Mouse (Mus musculus): Measurements from ENCODE around the gene Cgas. TPM values are rescaled to one million over a fixed set of nuclear protein-coding genes. Genes with fewer than 3 reads are reported as not detected.

The Cgas gene
- total RNA-seq, 2 experiments from 2014 or later = 0.29 to 0.31 TPM

DNA sequence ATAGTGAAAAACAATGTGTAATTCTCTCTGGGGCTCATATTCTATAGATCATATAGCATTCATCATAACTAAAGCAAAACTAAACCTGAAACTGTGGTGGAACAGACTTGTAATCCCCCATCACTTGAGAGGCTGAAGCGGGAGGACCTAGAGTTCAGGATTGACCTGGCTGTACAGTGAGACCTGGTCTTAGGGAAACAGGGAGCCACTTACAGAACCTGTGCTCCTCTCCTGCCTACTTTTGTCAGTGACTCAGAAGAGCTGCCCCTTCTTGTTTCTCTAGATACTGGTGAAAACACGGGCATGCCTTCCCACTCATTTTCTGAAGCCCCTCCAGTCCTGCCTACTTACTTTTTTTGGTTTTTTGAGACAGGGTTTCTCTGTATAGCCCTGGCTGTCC, 31.2 kb upstream of the Cgas start:
- DNase-seq = no peak
- intact Hi-C loops (cut with DNase I; ENCODE audit: low total_unique reads) = loop anchor here (10.0 kb wide), 1 partner anchor 51 kb away; no protein-coding TSS in a partner anchor

DNA sequence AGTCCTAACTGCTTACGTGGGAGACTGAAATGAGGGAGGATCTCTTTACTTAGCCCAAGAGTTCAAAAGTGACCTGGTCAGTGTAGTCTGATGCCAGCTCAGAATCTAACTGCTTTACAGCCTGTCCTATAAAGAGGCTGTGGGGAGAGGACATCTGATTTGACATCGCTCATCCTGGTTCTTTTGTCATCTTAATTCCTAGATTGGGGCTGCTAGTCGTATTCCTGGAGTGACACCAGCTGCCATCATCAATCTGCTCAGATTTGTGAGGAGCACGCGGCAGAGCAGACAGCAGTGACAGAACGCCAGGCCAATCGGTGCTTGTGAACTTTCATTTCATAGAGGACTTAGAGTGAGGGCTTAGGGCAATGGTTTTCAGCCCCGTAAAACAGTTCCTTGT, 30.6 kb upstream of the Cgas start:
- DNase-seq = no peak
- intact Hi-C loops (cut with DNase I; ENCODE audit: low total_unique reads) = loop anchor here (10.0 kb wide), 1 partner anchor 51 kb away; no protein-coding TSS in a partner anchor

DNA sequence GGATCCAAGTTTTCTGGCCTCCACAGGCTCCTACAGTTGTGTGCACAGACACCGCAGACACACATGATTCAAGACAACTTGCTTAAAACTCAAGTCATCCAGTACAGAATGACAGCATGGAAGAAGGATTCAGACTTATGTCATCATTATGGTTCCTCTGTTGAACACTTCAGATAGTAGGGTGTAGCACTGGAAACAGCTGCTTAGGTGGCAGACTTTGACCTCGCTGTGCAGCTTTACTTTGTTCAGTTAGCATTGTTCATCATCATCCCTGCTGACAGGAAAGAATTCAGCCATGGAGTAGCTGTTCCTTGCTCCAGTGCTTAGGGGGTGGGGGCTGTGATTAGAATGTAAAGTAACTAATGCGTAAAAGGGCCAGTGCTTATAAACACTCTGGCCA, 22.7 kb upstream of the Cgas start:
- intact Hi-C loops (cut with DNase I; ENCODE audit: low total_unique reads) = no loop called here
- DNase-seq = no peak

DNA sequence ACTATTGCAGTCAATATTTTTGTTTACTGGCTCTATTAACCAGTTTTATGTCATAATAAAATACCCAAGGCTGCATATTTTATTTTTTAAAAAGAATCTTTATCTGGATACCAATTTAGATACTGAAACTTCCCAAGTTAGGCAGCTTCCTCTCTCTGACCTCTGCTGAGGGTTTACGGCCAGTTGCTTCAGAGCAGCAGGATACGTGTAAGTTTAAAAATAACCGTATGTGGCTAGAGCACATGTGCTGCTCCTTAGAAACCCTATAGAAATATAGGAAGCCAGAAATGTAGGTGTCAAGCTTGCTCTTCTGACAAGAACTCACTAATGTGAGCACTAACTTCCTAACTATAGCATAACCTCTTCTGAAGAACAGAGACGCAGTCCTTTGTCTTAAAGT, 20.3 kb upstream of the Cgas start:
- intact Hi-C loops (cut with DNase I; ENCODE audit: low total_unique reads) = no loop called here
- no peak for DNase-seq

DNA sequence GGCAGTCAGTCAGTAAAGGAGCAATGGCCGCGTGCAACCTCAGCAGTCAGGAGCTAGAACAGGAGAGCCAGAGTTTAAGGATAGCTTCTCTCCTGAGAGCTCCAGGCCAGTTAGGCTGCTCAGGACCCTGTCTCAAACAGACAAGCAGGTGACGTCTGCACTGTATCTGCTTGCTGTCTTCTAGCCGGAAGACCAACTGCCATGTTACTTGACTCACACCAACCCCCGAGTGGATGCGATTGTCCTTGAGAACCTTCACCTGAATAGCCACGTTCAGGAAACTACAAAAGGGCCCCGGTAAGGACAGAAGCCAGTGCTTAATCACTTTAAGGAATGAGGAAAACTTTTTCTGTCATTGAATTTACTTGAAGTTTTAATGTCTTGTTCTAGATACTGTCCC, 14.0 kb upstream of the Cgas start:
- intact Hi-C loops (cut with DNase I; ENCODE audit: low total_unique reads) = no loop called here
- DNase-seq = no peak

DNA sequence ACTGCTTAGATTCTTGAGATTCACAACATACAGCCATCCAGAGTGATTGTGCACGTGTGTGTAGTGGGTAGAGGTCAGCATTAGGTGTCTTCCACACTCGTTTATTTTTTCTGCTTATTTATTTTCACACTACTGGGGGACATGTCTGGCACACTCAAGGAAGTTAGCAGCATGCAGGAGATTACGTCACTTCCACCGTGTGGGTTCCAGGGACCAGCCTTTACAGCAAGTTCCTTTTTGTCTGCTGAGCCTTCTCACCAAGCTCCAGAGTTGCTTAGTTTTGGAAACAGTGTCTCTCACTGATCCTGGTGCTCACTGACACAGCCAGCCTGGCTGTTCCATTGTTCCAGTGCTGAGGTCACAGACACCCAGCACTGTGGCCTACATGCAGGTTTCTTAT, 8.3 kb upstream of the Cgas start:
- no peak for DNase-seq
- intact Hi-C loops (cut with DNase I; ENCODE audit: low total_unique reads) = no loop called here

DNA sequence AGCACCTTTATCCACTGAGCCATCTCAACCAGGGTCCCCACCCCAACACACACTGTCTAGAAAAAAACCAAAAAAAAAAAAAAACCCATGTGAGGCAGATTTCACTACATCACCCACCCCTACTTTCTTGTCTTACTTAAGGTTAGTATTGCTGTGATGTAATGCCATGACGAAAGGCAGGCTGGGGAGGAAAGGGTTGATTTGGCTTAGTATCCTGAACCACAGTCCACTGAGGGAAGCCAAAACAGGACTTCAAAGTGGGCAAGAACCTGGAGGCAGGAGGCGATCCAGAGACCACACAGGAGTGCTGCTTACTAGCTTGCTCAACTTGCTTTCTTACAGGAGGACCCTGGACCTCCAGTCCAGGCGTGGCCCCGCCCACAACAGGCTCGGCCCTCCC, 7.4 kb upstream of the Cgas start:
- intact Hi-C loops (cut with DNase I; ENCODE audit: low total_unique reads) = no loop called here
- no peak for DNase-seq

DNA sequence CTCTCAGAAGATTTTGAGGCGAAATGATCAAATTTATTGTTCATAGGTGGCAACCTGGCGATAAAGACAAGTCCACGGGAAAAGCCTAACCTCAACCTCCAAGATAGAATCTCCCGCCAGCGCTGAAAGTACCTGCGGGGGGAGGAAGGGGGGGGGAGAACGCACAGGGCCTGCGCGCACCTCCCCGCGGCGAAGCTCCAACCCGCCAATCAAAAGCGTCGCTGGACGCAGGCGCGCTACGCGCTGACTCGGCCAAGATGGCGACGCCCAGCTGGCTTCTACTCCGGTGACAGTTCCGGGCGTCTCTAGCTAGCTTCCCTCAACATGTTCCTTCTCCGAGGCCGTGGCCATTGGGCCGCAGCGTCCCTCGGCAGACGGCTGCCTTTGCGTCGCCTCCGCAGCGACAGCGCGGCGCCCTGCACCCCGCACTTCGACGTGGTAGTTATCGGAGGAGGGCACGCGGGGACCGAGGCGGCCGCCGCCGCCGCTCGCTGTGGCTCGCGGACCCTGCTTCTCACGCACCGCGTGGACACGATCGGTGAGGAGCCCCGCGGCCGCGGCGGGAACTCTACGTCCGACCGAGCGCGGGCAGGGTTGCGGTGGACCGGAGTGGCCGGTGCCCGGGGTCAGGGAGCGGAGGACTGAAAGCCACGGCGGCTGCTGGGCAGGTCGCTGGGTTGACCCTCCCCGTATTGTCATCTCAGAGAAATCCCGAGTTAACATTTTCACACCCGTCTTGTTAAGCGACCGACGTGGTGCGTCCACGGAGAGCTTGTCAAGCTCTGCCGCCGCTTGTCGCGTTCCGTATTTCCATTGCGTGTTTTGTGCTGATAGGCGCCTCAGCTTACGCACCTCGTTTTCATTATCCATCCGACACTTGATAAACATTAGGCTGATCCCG, 5.2 kb upstream of the Cgas start, which contains the start of the genes Mto1 and Gm17324:
Gene Mto1 (plus strand): TSS at position 236 of the 901 bp plus-strand sequence.
Gene Gm17324 (minus strand): TSS at position 814 of the 901 bp plus-strand sequence.
- DNase-seq = peak; percentile 88
- intact Hi-C loops (cut with DNase I; ENCODE audit: low total_unique reads) = no loop called here

DNA sequence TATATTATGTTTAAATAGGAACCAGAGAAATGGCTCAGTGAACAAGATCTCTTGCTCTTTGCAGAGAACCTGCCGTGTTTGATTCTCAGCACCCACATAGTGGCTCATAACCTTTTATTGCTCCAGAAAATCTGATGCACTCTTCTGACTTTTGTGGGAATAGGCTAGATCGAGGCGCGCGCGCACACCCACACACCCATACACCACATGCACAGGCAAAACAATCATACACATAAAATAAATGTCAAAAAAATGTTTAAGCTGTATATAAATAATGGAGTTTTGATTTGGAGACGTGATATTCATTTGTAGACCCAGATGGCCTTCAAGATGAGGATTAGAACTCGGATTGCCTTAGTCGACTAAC, 4.6 kb upstream of the Cgas start:
- no peak for DNase-seq
- intact Hi-C loops (cut with DNase I; ENCODE audit: low total_unique reads) = no loop called here

DNA sequence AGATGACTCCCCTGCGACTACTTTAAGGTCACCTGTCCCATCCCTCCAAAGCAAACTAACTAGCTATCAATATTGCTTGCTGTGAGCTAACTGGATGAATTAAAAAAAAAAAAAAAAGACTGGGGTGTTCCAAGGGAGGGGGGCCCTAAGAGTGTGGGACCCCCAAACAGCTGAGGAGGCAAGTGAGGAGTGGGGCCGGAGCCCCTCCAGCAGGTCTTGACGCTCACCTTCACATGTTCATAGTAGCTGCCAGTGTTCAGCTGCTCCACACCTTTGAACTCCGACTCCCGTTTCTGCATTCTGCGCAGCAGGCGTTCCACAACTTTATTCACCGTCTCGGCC, 829 bp downstream of the Cgas start:
- no peak for DNase-seq
- intact Hi-C loops (cut with DNase I; ENCODE audit: low total_unique reads) = no loop called here

DNA sequence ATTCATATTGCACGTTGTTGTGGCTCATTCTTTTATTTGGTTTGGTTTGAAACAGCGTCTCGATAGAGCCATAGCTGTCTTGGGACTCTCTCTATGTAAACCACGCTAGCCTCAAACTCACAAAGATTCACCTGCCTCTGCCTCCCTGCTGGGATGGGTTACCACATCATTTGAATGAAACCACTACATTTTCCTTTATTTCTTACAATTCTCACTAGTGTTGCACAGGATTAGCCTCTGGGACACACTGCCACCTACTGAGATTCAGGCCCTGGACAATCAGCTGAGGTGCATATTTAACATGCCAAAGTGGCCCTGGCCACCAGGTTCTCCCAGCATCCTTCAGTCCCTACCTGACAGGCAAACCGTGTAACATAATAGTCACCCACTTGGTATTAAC, 3.6 kb downstream of the Cgas start:
- intact Hi-C loops (cut with DNase I; ENCODE audit: low total_unique reads) = no loop called here

DNA sequence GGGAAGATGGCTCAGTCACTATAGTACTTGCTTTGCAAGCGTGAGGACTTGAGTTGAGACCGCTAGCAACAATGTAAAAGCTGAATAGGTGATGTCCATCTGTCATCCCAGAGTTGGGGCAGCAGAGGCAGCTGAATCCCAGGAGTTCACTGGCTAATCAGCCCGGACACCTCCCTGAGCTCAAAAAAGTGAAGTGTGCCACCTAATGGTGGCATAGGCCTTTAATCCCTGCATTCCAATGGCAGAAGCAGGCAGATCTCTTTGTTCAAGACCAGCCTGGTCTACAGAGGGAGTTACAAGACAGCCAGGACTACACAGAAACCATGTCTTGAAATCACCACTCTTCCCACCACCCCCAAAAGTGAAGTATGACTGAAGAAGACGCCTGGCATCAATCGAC, 10.6 kb downstream of the Cgas start:
- no peak for DNase-seq
- intact Hi-C loops (cut with DNase I; ENCODE audit: low total_unique reads) = no loop called here

More for the DNA sequence above, 3.6 kb downstream of the Cgas start:
- DNase-seq = no peak

DNA sequence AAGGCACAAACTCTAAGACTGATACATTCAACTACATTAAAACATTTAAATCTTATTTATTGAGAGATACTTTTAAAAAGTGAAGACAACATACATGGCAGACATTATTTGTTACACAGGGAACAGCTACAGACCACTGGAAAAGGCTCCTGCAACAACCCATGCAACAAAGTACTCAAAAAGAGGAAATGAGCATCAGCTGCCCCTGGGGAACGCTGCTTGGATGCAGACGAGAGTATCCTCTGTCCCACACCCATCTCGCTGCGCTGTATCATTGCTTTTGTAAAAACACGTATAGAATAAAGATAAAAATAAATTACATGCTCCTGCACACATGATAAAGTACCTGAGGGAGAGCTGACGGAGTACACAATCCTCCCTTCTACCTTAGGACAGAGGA, 12.6 kb downstream of the Cgas start:
- DNase-seq = no peak
- intact Hi-C loops (cut with DNase I; ENCODE audit: low total_unique reads) = no loop called here

DNA sequence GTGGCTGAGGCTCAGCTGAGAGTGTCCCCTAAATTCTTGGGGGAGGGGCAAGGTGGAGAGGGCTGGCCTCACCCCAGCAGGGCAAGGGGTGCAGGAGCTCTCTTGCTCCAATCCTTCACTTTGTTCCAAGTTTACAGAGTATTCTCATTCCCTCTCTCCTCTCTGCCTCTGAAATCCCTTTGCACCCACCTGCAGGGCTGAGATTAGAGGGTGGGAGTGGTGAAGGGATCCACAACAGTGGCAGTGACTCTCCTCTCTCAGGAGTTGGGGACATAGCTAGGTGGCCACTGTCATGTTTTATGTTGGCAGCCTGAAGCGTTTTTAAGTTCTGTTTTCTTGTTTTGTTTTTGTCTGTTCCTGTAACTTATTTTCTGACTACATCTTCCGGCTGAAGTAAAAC, 13.5 kb downstream of the Cgas start:
- no peak for DNase-seq
- intact Hi-C loops (cut with DNase I; ENCODE audit: low total_unique reads) = no loop called here

DNA sequence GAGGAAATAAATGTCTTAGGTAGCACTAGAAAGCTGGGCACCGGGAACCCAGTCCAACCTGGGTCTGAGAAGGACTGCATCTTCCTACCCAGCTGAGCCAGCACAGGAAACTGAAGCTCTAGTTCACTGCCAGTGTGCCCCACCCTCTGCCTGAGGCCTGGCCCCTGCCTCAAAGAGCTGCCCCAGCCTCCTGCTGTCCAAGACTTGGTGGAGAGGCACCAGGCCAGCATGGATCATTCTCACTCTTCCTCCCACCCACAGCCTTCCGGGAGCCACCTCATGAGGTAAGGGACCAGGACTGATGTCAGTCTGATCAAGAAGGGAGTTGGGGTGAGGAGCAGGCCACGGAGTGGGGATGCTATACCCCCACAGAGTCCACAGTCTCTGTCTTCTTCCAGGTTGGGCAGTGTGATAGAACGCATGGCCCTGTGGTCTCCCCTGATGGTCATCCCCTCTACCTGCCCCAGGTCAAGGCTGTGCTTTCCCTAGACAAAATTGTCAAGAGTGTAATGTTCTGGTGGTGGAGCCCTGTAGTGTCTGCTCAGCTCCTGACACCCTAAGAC, 14.1 kb downstream of the Cgas start:
- intact Hi-C loops (cut with DNase I; ENCODE audit: low total_unique reads) = no loop called here
- no peak for DNase-seq

DNA sequence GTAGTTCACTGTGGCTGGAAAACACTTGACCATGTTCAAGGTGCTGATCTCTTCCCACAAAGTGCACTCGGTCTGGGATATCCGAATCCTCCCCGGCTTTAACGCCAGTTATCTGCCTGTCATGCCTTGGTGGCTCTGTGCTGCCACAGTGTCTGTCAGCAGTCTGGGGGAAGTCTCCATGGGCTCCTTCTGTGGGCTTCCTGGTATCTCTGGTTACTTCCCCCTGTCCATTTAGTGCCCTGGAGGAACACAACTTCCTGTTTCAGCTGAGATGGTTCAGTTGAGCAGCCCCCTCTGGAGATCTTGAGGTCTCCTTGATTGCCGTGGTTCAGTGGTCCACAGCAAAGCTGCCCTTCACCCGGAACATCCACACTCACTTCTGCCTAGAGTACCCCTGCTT, 14.9 kb downstream of the Cgas start:
- DNase-seq = no peak
- intact Hi-C loops (cut with DNase I; ENCODE audit: low total_unique reads) = no loop called here

DNA sequence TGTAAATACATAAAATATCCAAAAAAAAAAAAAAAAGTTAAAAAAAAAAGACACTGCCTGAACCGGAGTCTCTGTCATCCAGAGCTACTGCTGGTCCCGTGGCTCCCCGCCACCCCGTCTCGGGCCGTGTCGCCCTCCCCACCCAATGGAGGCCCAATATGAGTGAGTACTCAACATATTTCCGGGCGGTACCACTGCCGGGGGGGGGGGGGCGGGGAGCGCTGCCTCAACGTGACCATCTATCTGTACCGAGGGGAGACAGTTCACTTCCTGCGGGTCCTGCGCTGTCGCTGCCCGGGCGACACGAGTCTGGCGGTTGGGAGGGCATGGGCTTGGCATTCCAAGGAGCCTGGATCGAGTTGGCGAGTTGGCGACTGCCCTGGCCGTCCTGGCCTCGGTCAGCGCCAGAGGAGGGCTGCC, 15.7 kb downstream of the Cgas start:
- intact Hi-C loops (cut with DNase I; ENCODE audit: low total_unique reads) = no loop called here
- DNase-seq = no peak

DNA sequence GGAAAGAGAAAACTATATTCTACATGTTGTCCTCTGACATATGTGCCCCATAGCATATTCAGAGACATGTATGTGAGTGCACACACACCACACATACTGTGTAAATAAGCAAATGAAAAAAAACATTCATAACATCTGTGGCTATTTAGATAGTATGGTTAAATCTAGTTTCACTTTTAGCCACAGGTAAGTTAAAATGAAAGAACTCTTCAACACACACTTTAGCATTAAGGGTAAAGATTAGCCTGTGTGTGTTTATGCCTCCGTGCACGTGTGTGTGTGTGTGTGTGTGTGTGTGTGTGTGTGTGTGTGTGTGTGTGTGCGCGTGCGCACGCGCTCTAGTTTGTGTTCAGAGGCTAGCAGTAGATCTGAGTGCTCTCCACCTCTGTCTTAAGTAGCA, 41.4 kb downstream of the Cgas start:
- intact Hi-C loops (cut with DNase I; ENCODE audit: low total_unique reads) = no loop called here
- DNase-seq = no peak

DNA sequence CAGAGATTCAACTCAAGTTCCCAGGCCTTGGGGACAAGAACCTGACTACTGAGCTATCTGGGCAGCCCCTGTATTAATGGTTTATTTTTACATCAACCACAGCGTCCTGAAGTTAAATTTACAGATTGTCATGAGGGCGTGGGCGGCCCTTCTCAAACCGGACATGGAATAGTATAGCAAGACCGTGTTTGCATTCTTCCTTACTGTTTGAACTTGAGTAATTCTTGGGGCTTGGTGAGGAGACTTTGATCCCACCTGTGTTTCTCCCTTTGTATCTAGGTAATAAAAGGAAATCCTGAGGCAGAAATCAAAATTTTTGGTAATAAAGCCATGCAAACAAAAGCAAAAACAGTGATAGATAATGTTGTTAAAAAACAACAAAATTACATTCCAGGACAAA, 42.5 kb downstream of the Cgas start:
- intact Hi-C loops (cut with DNase I; ENCODE audit: low total_unique reads) = no loop called here
- DNase-seq = no peak

DNA sequence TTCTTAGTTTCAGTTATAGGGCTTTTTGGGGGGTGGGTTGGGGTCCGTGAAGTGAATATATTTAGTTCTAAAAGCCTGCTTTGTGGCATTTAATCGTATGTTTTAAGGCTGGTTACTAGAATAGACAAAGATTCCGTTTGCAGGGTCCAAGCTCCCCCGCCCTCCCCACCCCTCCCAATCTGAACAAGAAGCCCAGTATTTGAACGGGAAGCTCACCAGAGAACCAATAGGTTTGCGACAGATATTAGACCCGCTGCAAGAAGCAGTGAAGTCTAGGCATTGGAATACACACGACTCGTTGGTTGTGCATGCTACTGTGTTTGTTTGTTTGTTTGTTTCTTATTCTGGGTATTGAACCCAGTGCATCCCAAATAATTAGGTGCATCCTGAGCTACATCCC, 46.5 kb downstream of the Cgas start:
- DNase-seq = no peak
- intact Hi-C loops (cut with DNase I; ENCODE audit: low total_unique reads) = no loop called here

DNA sequence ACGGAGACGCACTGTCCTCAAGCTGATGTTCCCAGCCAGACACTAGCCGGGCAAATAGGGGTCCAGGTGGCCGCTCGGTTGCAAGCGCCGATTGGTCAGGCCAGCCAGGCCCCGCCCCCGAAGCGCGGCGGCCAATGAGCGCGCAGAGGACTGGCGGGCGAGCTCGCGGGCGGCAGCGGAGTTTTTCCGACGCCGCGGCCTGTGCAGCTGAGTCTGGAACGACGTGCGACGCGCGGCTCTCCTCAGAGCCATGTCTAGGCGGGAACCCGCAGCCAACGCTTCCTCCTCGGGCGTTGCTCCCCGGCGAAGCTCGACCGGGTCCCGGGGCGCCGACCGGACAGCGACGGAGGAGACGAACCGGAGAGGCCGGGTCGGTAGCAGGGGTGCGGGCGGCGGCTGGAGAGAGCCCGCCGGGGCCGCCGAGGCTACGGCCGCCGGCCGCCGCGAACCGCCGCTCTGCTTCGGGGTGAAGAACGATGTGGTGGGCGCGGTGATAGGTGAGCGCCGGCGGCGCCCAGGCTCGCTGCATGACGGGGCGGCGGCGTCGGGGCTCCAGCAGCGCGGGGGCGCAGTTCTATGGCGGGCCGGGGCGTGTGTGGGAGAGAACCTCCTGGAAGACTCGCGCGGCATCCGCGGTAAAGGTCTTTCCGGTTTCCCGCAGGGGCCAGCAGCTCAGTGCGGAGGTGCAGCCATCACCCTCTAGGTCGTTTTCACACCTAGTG, 47.2 kb downstream of the Cgas start, which contains the start of gene Ddx43:
Gene Ddx43 (plus strand): TSS at position 148 of the 722 bp plus-strand sequence.
- intact Hi-C loops (cut with DNase I; ENCODE audit: low total_unique reads) = no loop called here
- DNase-seq = peak; percentile 33

Data from gastrocnemius, postnatal 14 days (tissue).